Mouse (Mus musculus) inflammation-experienced regulatory T-cells (primary cell): ENCODE results near the gene Nsmce3. TPM values are rescaled to one million over a fixed set of nuclear protein-coding genes. Genes with fewer than 3 reads are reported as not detected.

ENCODE experiments used
- polyA plus RNA-seq, 2 experiments: library from polyadenylated mRNA; unstranded; fragments of 100-300 nt; shearing (Covaris generic); gene quantifications; one replicate each; pipeline ENCODE4 v1.2.1; 2017

Gene Nsmce3
- 10 to 100 TPM in 1 of 2 experiments, 1 to 10 TPM in 1; 9.3 to 12.2 TPM for polyA plus RNA-seq

GRCm38 (mm10) chr7:64872743-64873241 lies at the start of gene Nsmce3:
Nsmce3 (minus strand) TSS chr7:64872997.

